Mouse (Mus musculus): ENCODE data around the gene Mrpl21. TPM values are rescaled to one million over a fixed set of nuclear protein-coding genes. Genes with fewer than 3 reads are reported as not detected.

Gene Mrpl21
- polyA plus RNA-seq, 2 experiments from 2014 or later = 88.6 to 126 TPM

Other genes with a start within 250 kb of the Mrpl21 start
- 1 to 10 TPM; 4.9 to 7.4 TPM for gene Ighmbp2, start 116 bp downstream of the Mrpl21 start, polyA plus RNA-seq (2017; shearing (Covaris generic))
- gene Cpt1a, start 39.4 kb downstream of the Mrpl21 start, polyA plus RNA-seq (2017; shearing (Covaris generic)) = 10 to 100 TPM; 17.1 to 31.7 TPM
- gene Tesmin, start 106.0 kb downstream of the Mrpl21 start, polyA plus RNA-seq (2017; shearing (Covaris generic)) = not detected
- 1 to 10 TPM in 1 of 2 experiments, not detected in 1; 9.1 TPM for gene Gal, start 131.6 kb downstream of the Mrpl21 start, polyA plus RNA-seq (2017; shearing (Covaris generic))